Mouse (Mus musculus): ENCODE measurements around the gene Zmynd12.
A peak's percentile ranks its signal among the peaks of the same experiment; 100 is the strongest.

The Zmynd12 gene

GRCm38 (mm10) chr4:119450436-119450835 is 27.8 kb downstream of the Zmynd12 start:
- no peak for DNase-seq

- no peak for DNase-seq
These were observed 30.5 kb downstream of the Zmynd12 start for GRCm38 (mm10) chr4:119453128-119453527.

GRCm38 (mm10) chr4:119453533-119453932 is 30.9 kb downstream of the Zmynd12 start:
- no peak for DNase-seq

GRCm38 (mm10) chr4:119460296-119460695 is 37.7 kb downstream of the Zmynd12 start:
- peak; percentile 62 for DNase-seq

GRCm38 (mm10) chr4:119460728-119461141 is 38.1 kb downstream of the Zmynd12 start:
- no peak for DNase-seq

- DNase-seq: no peak
These were observed 39.8 kb downstream of the Zmynd12 start for GRCm38 (mm10) chr4:119462457-119462856.

- peak; percentile 58 for DNase-seq
These were observed 40.5 kb downstream of the Zmynd12 start for GRCm38 (mm10) chr4:119462858-119463755.

GRCm38 (mm10) chr4:119463756-119464419 is 41.3 kb downstream of the Zmynd12 start:
- no peak for DNase-seq

GRCm38 (mm10) chr4:119465841-119466240 is 43.2 kb downstream of the Zmynd12 start:
- DNase-seq: no peak

GRCm38 (mm10) chr4:119467720-119468380 is 45.2 kb downstream of the Zmynd12 start:
- DNase-seq: no peak

GRCm38 (mm10) chr4:119472545-119472944 is 49.9 kb downstream of the Zmynd12 start:
- DNase-seq: no peak

GRCm38 (mm10) chr4:119473150-119473549 is 50.5 kb downstream of the Zmynd12 start:
- no peak for DNase-seq

- no peak for DNase-seq
These were observed 60.4 kb downstream of the Zmynd12 start for GRCm38 (mm10) chr4:119483051-119483450.

GRCm38 (mm10) chr4:119484882-119485281 is 62.3 kb downstream of the Zmynd12 start:
- no peak for DNase-seq

- DNase-seq: no peak
These were observed 67.1 kb downstream of the Zmynd12 start for GRCm38 (mm10) chr4:119489666-119490065.

- peak; percentile 27 for DNase-seq
These were observed 68.2 kb downstream of the Zmynd12 start for GRCm38 (mm10) chr4:119490806-119491205.

- DNase-seq: peak; percentile 32
These were observed 69.8 kb downstream of the Zmynd12 start, which contains the start of gene Rimkla for GRCm38 (mm10) chr4:119492291-119492932. Gene Rimkla, minus strand, starts transcription at chr4:119492628.

- no peak for DNase-seq
These were observed 70.3 kb downstream of the Zmynd12 start for GRCm38 (mm10) chr4:119492933-119493327.

GRCm38 (mm10) chr4:119498319-119498848 is 75.8 kb downstream of the Zmynd12 start:
- DNase-seq: no peak

- no peak for DNase-seq
These were observed 89.0 kb downstream of the Zmynd12 start for GRCm38 (mm10) chr4:119511591-119511990.

- no peak for DNase-seq
These were observed 90.1 kb downstream of the Zmynd12 start for GRCm38 (mm10) chr4:119512731-119513141.
